Mouse (Mus musculus): ENCODE measurements at regions not wholly inside any gene's neighbourhood (a gene's known extent, or its start where the extent isn't known, plus 50 kb on each side); places are given as distances from the start of the nearest gene placed in this dataset.

DNA sequence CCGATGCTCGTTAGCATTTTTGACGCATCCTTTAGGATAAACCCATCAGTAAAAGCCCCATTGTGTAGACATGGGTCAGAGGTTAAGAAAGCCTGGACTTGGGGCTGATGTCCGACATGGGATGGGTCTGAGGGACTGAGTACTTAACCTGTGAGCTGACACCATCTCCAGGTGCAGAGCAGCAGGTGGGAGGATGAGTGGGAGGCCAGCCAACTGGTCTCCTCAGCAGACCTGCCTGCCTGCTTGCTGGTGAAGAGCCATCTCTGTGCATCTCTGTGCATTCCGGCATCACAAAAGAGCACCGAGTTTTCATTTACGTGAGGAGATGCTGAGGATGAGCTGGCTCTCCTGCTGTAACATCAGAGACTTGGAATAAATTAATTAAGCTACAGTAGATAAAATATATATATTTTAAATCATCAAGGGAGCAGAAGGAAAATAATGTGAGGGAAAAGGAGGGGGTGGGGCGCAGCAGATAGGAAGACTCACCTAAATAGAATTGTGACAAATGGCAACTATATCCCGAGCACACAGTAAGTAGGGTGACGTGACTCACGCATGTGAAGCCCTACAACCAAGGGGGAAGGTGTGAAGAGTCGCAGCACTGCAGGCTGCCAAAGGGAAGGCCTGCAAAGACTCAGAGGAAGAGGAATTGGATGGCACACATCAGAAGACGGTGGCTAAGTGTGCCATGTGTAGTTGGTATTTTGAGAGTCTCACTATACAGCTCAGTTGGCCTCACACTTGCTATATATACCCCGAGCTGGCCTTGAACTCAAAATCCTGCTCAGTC is 118.5 kb upstream of the Ces5a start:
- WGBS: 72% methylated on average over 14 of the region's 14 CpGs
- Histone ChIP-seq H3K4me1 (no peaks in the 10 kb centered on the region), H3K27ac (no peak overlapping the region), H3K4me3 (no peak overlapping the region), H3K9me3 (no peaks in the 10 kb centered on the region), H3K36me3 (no peaks in the 10 kb centered on the region), H3K27me3 (no peaks in the 10 kb centered on the region), H3K4me2 (no peak overlapping the region), H3K9ac (no peak overlapping the region)
- ATAC-seq (ENCODE audit: insufficient number of reproducible peaks, insufficient read depth, low FRiP score, low TSS enrichment, low read depth): no peak

DNA sequence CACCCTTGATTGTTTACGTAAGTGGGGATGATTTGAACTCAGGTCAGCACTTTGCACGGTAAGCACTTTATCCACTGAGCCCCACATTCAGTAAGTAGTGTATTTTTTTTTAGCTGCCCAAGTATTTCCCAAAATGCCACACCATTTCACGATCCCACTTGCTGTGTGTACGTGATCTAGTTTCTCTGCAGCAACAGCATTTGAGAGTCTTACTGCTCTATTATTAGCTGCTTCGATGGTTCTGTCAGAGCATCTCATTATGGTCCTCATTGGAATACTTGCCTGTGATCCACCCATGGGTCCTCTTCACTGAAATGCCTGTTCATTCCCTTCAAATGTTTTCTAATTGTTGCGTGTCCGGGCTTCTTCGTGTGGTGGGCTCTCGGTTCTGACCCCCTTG is 120.1 kb upstream of the Ces5a start:
- no peaks in the 10 kb centered on the region for H3K9me3 ChIP-seq
- 87% methylated on average over 9 of the region's 9 CpGs for WGBS
- no peak overlapping the region for H3K4me2 ChIP-seq
- no peak for ATAC-seq (ENCODE audit: insufficient number of reproducible peaks, insufficient read depth, low FRiP score, low TSS enrichment, low read depth)
- no peaks in the 10 kb centered on the region for H3K4me1 ChIP-seq
- no peak overlapping the region for H3K4me3 ChIP-seq
- no peaks in the 10 kb centered on the region for H3K27me3 ChIP-seq
- H3K27ac ChIP-seq: no peak overlapping the region
- H3K9ac ChIP-seq: no peak overlapping the region
- no peaks in the 10 kb centered on the region for H3K36me3 ChIP-seq

DNA sequence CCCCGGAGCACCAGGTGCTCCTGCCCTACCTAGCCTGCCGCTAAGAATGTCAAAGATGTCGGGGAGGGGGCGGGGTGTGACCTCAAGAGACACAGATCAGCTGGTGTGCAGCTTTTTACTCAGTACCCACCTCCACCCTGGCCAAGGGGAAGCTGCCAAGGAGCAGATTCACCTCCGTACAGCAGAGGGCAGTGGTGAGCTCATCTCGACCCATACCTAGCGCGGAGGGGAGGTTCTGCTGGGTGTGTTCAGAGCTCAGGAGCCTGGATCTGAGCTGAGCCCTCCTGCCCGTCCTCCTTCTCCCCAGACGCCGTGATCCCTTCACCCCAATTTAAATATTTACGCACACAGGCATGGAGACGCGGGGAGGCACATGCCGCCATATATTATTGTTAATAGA is 126.1 kb upstream of the Ces5a start:
- Histone ChIP-seq H3K4me3 (peak overlapping the region; percentile 39), H3K27me3 (no peaks in the 10 kb centered on the region), H3K27ac (no peak overlapping the region), H3K4me2 (peak overlapping the region; percentile 66), H3K4me1 (peaks cover 5% of the 10 kb centered on the region), H3K36me3 (no peaks in the 10 kb centered on the region), H3K9ac (peak overlapping the region; percentile 59; the same call in 1 of the 2 replicates), H3K9me3 (no peaks in the 10 kb centered on the region)
- WGBS: under 1% methylated on average over 15 of the region's 15 CpGs
- ATAC-seq (ENCODE audit: insufficient number of reproducible peaks, insufficient read depth, low FRiP score, low TSS enrichment, low read depth): peak; percentile 86

DNA sequence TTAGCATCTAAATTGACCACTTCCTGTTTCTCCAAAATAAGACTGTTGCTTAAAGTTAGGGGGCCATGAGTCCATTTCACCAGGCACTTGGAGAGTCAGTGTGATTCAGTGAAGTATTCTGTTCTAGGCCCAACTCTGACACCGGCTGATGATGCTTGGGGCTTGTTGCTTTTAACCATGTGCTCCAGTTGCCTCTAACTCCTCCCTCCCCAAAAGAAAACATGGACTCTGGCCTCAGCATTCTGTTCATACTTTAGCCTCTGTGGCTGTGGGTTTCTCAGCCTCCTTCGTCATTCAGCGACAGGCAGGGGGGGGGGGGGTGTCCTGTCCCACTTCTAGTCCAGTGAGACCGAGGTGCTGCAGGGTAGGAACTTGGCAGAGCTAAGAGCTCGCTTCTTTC is 126.6 kb upstream of the Ces5a start:
- no peak for ATAC-seq (ENCODE audit: insufficient number of reproducible peaks, insufficient read depth, low FRiP score, low TSS enrichment, low read depth)
- WGBS: 64% methylated on average over 5 of the region's 5 CpGs

DNA sequence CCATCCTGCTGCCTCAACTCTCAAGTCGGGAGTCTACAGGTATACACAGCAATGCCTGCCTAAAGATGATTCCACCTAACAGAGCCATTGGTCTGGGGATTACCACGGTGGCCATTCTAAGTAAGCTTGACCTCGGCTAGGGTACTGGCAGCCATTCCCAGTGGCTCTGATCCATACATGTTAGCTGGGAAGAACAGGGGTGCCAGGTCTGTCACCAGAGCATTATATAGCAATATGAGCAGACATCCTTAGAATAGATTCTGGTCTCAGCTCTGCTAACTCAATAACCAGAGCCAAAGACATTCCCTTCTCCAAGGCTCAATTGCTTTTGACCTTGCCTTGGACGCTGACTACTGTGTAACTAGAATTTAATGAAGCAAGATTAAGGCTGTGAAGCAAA is 128.2 kb upstream of the Ces5a start:
- no peaks in the 10 kb centered on the region for H3K27me3 ChIP-seq
- WGBS: 87% methylated on average over 4 of the region's 4 CpGs
- no peaks in the 10 kb centered on the region for H3K9me3 ChIP-seq
- H3K4me3 ChIP-seq: no peak overlapping the region
- no peak for ATAC-seq (ENCODE audit: insufficient number of reproducible peaks, insufficient read depth, low FRiP score, low TSS enrichment, low read depth)
- H3K36me3 ChIP-seq: no peaks in the 10 kb centered on the region
- no peak overlapping the region for H3K4me2 ChIP-seq
- peaks cover 8% of the 10 kb centered on the region for H3K4me1 ChIP-seq
- no peak overlapping the region for H3K27ac ChIP-seq
- no peak overlapping the region for H3K9ac ChIP-seq

More for the DNA sequence above, 126.6 kb upstream of the Ces5a start:
- Histone ChIP-seq H3K4me3 (peak overlapping the region; percentile 39), H3K27me3 (no peaks in the 10 kb centered on the region), H3K9ac (no peak overlapping the region), H3K36me3 (no peaks in the 10 kb centered on the region), H3K4me1 (peaks cover 5% of the 10 kb centered on the region), H3K9me3 (no peaks in the 10 kb centered on the region), H3K4me2 (peak overlapping the region; percentile 66), H3K27ac (no peak overlapping the region)

DNA sequence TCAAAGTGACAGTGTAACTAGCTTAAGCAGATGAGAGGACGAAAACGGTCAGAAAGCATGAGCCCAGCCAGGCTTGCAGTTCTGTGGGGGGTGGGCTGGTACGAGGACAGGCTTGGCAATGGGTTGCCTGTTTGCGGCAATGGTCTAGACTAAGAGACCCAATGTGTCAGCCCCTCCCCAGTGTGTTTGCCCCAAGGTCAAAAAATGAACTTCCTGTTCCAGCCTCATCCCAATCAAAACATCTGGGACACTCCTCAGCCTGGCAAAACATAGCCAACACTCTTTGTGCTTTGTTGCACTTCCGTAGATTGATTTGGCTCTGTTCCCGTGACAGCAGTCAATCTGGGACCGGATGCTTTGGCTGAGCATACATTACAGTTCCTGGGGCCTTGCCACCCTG is 132.7 kb upstream of the Ces5a start:
- 28% methylated on average over 7 of the region's 7 CpGs for WGBS
- H3K27ac ChIP-seq: no peak overlapping the region
- ATAC-seq (ENCODE audit: insufficient number of reproducible peaks, insufficient read depth, low FRiP score, low TSS enrichment, low read depth): no peak

DNA sequence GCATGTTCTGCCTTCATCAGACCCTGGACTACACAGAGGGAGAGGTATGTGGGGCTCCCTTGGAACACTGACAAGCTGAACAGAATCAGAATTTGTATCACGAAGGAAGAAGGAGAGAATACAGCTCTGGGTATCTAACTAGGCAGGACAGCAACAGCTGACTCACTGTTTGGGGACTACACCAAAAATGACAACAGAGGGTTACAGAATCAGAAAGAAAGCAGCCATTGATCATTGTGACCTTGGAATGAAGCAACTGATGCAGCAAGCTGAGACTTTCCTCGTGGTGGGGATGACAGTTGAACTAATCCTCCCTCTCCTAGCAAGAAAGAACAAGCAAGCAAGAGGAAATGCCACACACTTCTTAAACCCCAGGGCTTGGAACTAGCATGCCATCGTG is 135.0 kb upstream of the Gnao1 start:
- no peak overlapping the region for H3K27ac ChIP-seq
- no peaks in the 10 kb centered on the region for H3K36me3 ChIP-seq
- ATAC-seq (ENCODE audit: insufficient number of reproducible peaks, insufficient read depth, low FRiP score, low TSS enrichment, low read depth): no peak
- H3K4me3 ChIP-seq: no peak overlapping the region
- no peaks in the 10 kb centered on the region for H3K9me3 ChIP-seq
- no peaks in the 10 kb centered on the region for H3K27me3 ChIP-seq
- no peak overlapping the region for H3K9ac ChIP-seq
- H3K4me1 ChIP-seq: no peaks in the 10 kb centered on the region
- WGBS: 54% methylated on average over 3 of the region's 3 CpGs
- no peak overlapping the region for H3K4me2 ChIP-seq

More for the DNA sequence above, 132.7 kb upstream of the Ces5a start:
- Histone ChIP-seq H3K4me3 (no peak overlapping the region), H3K4me1 (0 out of 2 replicates have a peak, but pooled peaks cover 3% of the 10 kb centered on the region), H3K4me2 (no peak overlapping the region), H3K27me3 (no peaks in the 10 kb centered on the region), H3K36me3 (no peaks in the 10 kb centered on the region), H3K9ac (no peak overlapping the region), H3K9me3 (no peaks in the 10 kb centered on the region)

DNA sequence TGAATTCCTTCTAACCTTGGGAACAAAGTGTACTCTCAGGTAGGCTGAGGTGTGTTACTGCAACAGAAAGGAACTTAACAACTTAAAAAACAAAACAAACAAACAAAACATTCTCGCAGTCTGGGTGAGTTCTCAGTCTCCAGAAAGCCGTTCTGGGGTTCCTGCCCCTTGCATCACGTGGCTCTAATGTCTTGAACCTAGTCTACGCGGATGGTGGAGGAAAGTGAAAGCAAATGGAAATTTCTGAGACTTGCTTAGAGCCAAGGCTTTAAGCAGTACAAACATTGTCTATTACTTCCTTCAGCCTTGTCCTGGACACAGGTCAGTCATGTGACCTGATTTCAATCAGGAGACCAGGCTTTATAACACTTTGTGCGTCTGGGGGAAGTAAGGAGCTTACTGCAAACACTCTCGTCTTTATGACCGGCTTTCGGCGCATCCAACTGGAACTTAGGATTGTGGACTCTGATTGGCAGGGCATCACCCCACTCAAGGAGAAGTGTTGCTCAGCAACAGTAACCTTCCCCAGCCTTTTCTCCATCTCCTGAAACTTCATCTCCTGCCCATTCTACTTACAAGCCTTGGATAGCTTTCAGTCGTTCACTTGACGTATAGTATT is 125.9 kb upstream of the Gnao1 start:
- no peaks in the 10 kb centered on the region for H3K36me3 ChIP-seq
- no peak overlapping the region for H3K4me3 ChIP-seq
- no peaks in the 10 kb centered on the region for H3K4me1 ChIP-seq
- no peak overlapping the region for H3K27ac ChIP-seq
- H3K9ac ChIP-seq: no peak overlapping the region
- no peak overlapping the region for H3K4me2 ChIP-seq
- 85% methylated on average over 12 of the region's 12 CpGs for WGBS
- no peaks in the 10 kb centered on the region for H3K9me3 ChIP-seq
- ATAC-seq (ENCODE audit: insufficient number of reproducible peaks, insufficient read depth, low FRiP score, low TSS enrichment, low read depth): no peak
- no peaks in the 10 kb centered on the region for H3K27me3 ChIP-seq

DNA sequence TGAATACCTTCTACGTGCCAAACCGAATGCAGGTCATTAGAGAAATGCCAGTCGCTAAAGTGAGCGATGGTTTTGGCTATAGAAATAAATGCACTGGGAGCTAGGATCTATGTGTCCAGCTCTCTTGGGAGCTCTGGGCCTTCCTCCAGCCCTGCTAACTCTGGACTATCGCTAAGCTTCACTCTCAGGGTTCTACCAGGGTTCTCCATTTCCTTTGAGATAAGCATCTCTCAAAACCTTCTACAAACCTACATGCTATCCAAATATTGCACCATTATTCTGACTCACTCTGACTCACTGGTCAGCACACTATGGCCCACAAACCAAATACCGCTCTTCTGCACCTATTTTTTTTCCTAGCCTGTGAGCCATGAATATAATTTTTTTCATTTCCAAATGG is 125.4 kb upstream of the Gnao1 start:
- no peak for ATAC-seq (ENCODE audit: insufficient number of reproducible peaks, insufficient read depth, low FRiP score, low TSS enrichment, low read depth)
- no peaks in the 10 kb centered on the region for H3K27me3 ChIP-seq
- 91% methylated on average over 6 of the region's 6 CpGs for WGBS
- H3K27ac ChIP-seq: no peak overlapping the region
- H3K36me3 ChIP-seq: no peaks in the 10 kb centered on the region
- no peaks in the 10 kb centered on the region for H3K9me3 ChIP-seq
- no peaks in the 10 kb centered on the region for H3K4me1 ChIP-seq
- no peak overlapping the region for H3K4me2 ChIP-seq
- no peak overlapping the region for H3K4me3 ChIP-seq
- no peak overlapping the region for H3K9ac ChIP-seq

DNA sequence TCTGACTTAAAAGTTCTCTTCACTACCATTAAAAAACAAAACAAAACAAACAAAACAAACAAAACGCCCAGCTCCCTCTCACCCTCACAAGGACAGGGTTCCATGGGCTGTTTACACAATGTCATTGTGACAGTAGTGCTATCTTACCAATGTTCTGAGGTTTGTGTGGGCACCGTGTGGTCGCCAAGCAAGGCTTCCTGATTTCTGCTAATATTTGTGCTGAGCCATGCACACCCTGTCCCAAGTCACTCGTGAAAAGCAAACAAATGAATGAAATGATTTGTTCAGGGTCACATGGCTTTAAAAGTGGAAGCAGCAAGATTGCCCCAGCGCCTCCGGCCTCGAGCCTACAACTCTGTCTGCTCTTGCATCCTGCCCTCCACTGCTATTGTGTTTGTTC is 120.9 kb upstream of the Gnao1 start:
- Histone ChIP-seq H3K4me3 (no peak overlapping the region), H3K27ac (no peak overlapping the region), H3K36me3 (no peaks in the 10 kb centered on the region), H3K4me1 (peaks cover 2% of the 10 kb centered on the region; the same call in 1 of the 2 replicates), H3K9ac (no peak overlapping the region), H3K27me3 (no peaks in the 10 kb centered on the region), H3K9me3 (no peaks in the 10 kb centered on the region), H3K4me2 (no peak overlapping the region)
- WGBS: 76% methylated on average over 7 of the region's 7 CpGs
- ATAC-seq (ENCODE audit: insufficient number of reproducible peaks, insufficient read depth, low FRiP score, low TSS enrichment, low read depth): no peak

DNA sequence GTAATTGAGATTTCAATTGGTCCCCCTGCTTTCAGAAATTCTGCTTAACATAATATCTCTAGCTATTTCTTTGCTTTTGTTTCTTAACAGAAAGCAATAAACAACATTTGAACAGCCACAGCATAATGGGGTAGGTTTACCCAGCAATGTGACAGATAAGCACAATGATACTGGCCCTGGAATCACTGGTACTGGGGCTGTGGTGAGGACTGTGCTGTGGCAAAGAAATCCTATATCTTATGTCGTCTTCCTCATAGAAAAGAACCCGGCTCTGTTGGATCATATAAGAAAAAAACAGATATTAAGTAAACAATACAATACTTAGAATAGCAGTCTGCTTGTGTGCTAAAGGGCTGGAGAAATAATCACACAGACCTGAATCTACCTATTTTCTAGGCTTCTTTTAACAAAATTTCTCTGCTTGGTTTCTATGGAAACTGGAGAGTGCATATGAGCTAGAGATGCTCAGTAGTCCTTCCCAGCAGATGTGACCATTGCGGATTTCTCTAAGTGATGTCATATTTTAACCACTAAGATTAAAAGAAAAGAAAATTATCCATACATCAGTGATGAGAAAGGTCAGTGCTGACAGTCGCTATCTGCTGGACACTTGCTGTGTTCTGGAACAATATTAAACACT is 119.8 kb upstream of the Gnao1 start:
- no peaks in the 10 kb centered on the region for H3K9me3 ChIP-seq
- no peak overlapping the region for H3K4me3 ChIP-seq
- H3K27ac ChIP-seq: no peak overlapping the region
- H3K27me3 ChIP-seq: no peaks in the 10 kb centered on the region
- H3K4me1 ChIP-seq: peaks cover 2% of the 10 kb centered on the region; the same call in 1 of the 2 replicates
- ATAC-seq (ENCODE audit: insufficient number of reproducible peaks, insufficient read depth, low FRiP score, low TSS enrichment, low read depth): no peak
- H3K4me2 ChIP-seq: no peak overlapping the region
- WGBS: 80% methylated on average over 4 of the region's 4 CpGs
- H3K36me3 ChIP-seq: no peaks in the 10 kb centered on the region
- H3K9ac ChIP-seq: no peak overlapping the region

DNA sequence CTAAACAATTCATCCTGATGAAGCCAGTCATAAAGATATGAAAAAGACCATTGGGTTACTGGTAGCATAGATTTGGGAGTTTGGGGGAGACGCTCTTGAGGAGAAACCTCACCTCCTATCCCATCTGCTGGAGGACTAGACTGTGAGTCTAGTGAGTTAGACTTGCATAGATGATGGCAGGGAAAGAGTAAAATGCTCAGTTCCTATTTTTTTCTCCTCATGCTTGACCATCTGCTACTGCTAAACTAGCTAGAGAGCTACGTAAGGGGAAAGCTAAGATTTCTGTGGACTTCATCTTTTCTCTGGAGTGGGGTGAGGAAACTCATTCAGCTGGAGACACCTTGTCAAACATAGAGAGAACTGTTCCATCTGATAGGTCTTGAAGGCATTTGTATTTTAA is 118.4 kb upstream of the Gnao1 start:
- peaks cover 2% of the 10 kb centered on the region; the same call in 1 of the 2 replicates for H3K4me1 ChIP-seq
- ATAC-seq (ENCODE audit: insufficient number of reproducible peaks, insufficient read depth, low FRiP score, low TSS enrichment, low read depth): no peak
- no peak overlapping the region for H3K27ac ChIP-seq
- H3K27me3 ChIP-seq: no peaks in the 10 kb centered on the region
- no peak overlapping the region for H3K9ac ChIP-seq
- H3K36me3 ChIP-seq: no peaks in the 10 kb centered on the region
- H3K4me2 ChIP-seq: no peak overlapping the region
- 88% methylated on average over 2 of the region's 2 CpGs for WGBS
- H3K9me3 ChIP-seq: no peaks in the 10 kb centered on the region
- no peak overlapping the region for H3K4me3 ChIP-seq

All from embryonic facial prominence, embryonic 13.5 days (tissue).